Mouse (Mus musculus) liver, embryonic 15.5 days (tissue): ENCODE results near the gene Hist2h2aa1. TPM values are rescaled to one million over a fixed set of nuclear protein-coding genes. Genes with fewer than 3 reads are reported as not detected.
"Not testable (repeated sequence)": the region's sequence is repeated elsewhere in the genome, so short reads cannot be mapped to it uniquely, and the experiment has no call there.

Experiments used
- ATAC-seq: fragments of 200-750 bp; cut with Nextera tagmentation; 2 replicates; pipeline ENCODE4 v1.8.0; 2017; ENCODE audit warnings: moderate number of reproducible peaks, mild to moderate bottlenecking, moderate library complexity; ENCODE audit not compliant: insufficient read depth
- H3K27ac ChIP-seq: fragments of 300-500 bp; sonication (generic); replicated peaks from 2 replicates; pipeline ENCODE4 v1.5.1; 2015; ENCODE audit warnings: mild to moderate bottlenecking, inconsistent platforms
- H3K27me3 ChIP-seq: fragments of 300-500 bp; sonication (generic); 2 replicates; pipeline ENCODE4 v1.6.1; 2015; ENCODE audit warnings: mild to moderate bottlenecking, inconsistent platforms
- H3K36me3 ChIP-seq: fragments of 300-500 bp; sonication (generic); replicated peaks from 2 replicates; pipeline ENCODE4 v1.6.1; 2015; ENCODE audit warnings: moderate library complexity, mild to moderate bottlenecking, inconsistent platforms
- H3K4me1 ChIP-seq: fragments of 300-500 bp; sonication (generic); replicated peaks from 2 replicates; pipeline ENCODE4 v1.6.1; 2015; ENCODE audit warnings: inconsistent platforms
- H3K4me2 ChIP-seq: fragments of 300-500 bp; sonication (generic); 2 replicates; pipeline ENCODE4 v1.6.1; 2015; ENCODE audit warnings: moderate library complexity, mild to moderate bottlenecking, inconsistent platforms
- H3K4me3 ChIP-seq: fragments of 300-500 bp; sonication (generic); replicated peaks from 2 replicates; pipeline ENCODE4 v1.5.1; 2015; ENCODE audit warnings: mild to moderate bottlenecking, inconsistent platforms
- H3K9ac ChIP-seq: fragments of 300-500 bp; sonication (generic); 2 replicates; pipeline ENCODE4 v1.6.1; 2015; ENCODE audit warnings: moderate library complexity, mild to moderate bottlenecking, inconsistent platforms
- H3K9me3 ChIP-seq: fragments of 300-500 bp; sonication (generic); replicated peaks from 2 replicates; pipeline ENCODE4 v1.6.1; 2016; ENCODE audit warnings: inconsistent platforms
- WGBS: fragments of 180-500 bp; shearing (Covaris S2); methylation state at CpG from one replicate; pipeline ENCODE4 v1.1.7; 2015; ENCODE audit warnings: mixed read lengths; ENCODE audit not compliant: insufficient replicate concordance; 5-methylcytosine and 5-hydroxymethylcytosine counted together
- polyA plus RNA-seq: library from polyadenylated mRNA; unstranded; fragments of >200 nt; fragmentation: Nextera tagmentation; extraction: Ambion mirVana; gene quantifications from 2 replicates; pipeline ENCODE4 v1.2.1, GENCODE M21; 2015

Gene Hist2h2aa1
- polyA plus RNA-seq, 1 experiment from 2014 or later = 45.2 TPM

- not testable (repeated sequence) for H3K9me3 ChIP-seq, H3K36me3 ChIP-seq, H3K27me3 ChIP-seq
- peak overlapping the region; percentile 70 for H3K4me2 ChIP-seq
- peaks cover 50% of the 10 kb centered on the region for H3K4me1 ChIP-seq
- peak overlapping the region; percentile 74 for H3K9ac ChIP-seq
- 0% methylated on average over 18 of the region's 44 CpGs for WGBS
- peak; percentile 43 for ATAC-seq
- H3K27ac ChIP-seq = peak overlapping the region; percentile 100
- peak overlapping the region; percentile 66 for H3K4me3 ChIP-seq
Measured at GRCm38 (mm10) chr3:96268776-96269378, 23.6 kb downstream of the Hist2h2aa1 start.

GRCm38 (mm10) chr3:96269511-96270474 is 24.5 kb downstream of the Hist2h2aa1 start, which contains the start of gene Hist2h2bb:
Gene Hist2h2bb (plus strand): TSS chr3:96269752.
- WGBS = under 1% methylated on average over 45 of the region's 45 CpGs
- Histone ChIP-seq H3K9me3 (no peaks in the 10 kb centered on the region), H3K4me3 (peak within 1 kb of the TSS; percentile 66), H3K9ac (peak within 1 kb of the TSS; percentile 88), H3K27me3 (no peaks in the 10 kb centered on the region), H3K4me2 (peak within 1 kb of the TSS; percentile 80), H3K4me1 (peaks cover 42% of the 10 kb centered on the region), H3K27ac (peak within 1 kb of the TSS; percentile 100), H3K36me3 (no peaks in the 10 kb centered on the region)
- ATAC-seq = peak; percentile 86

GRCm38 (mm10) chr3:96273591-96274465 is 28.5 kb downstream of the Hist2h2aa1 start:
- H3K27me3 ChIP-seq = no peaks in the 10 kb centered on the region

GRCm38 (mm10) chr3:96277428-96277799 is 32.1 kb downstream of the Hist2h2aa1 start:
- Histone ChIP-seq H3K4me2 (peak overlapping the region; percentile 93), H3K4me1 (peaks cover 26% of the 10 kb centered on the region), H3K36me3 (no peaks in the 10 kb centered on the region), H3K27me3 (peaks cover 20% of the 10 kb centered on the region), H3K4me3 (peak overlapping the region; percentile 65), H3K9ac (peak overlapping the region; percentile 81), H3K9me3 (no peaks in the 10 kb centered on the region), H3K27ac (peak overlapping the region; percentile 84)
- WGBS = 12% methylated on average over 8 of the region's 8 CpGs
- peak; percentile 72 for ATAC-seq

More at GRCm38 (mm10) chr3:96273591-96274465, 28.5 kb downstream of the Hist2h2aa1 start:
- Histone ChIP-seq H3K9ac (no peak overlapping the region), H3K36me3 (no peaks in the 10 kb centered on the region), H3K27ac (no peak overlapping the region), H3K4me3 (no peak overlapping the region), H3K9me3 (no peaks in the 10 kb centered on the region), H3K4me1 (peaks cover 32% of the 10 kb centered on the region), H3K4me2 (no peak overlapping the region)
- WGBS = 44% methylated on average over 17 of the region's 17 CpGs
- no peak for ATAC-seq

- Histone ChIP-seq H3K27me3 (peaks cover 26% of the 10 kb centered on the region), H3K4me3 (peak overlapping the region; percentile 65), H3K27ac (peak overlapping the region; percentile 84), H3K36me3 (no peaks in the 10 kb centered on the region), H3K4me2 (peak overlapping the region; percentile 93), H3K9ac (peak overlapping the region; percentile 81), H3K4me1 (peaks cover 26% of the 10 kb centered on the region), H3K9me3 (no peaks in the 10 kb centered on the region)
- peak; percentile 90 for ATAC-seq
- WGBS = under 1% methylated on average over 49 of the region's 49 CpGs
Measured at GRCm38 (mm10) chr3:96277800-96278624, 32.7 kb downstream of the Hist2h2aa1 start.

- no peaks in the 10 kb centered on the region for H3K9me3 ChIP-seq
- H3K4me3 ChIP-seq = no peak overlapping the region
- peaks cover 18% of the 10 kb centered on the region for H3K4me1 ChIP-seq
- H3K27me3 ChIP-seq = peaks cover 45% of the 10 kb centered on the region
- no peak overlapping the region for H3K27ac ChIP-seq
- 49% methylated on average over 6 of the region's 6 CpGs for WGBS
- no peak for ATAC-seq
- no peaks in the 10 kb centered on the region for H3K36me3 ChIP-seq
- H3K4me2 ChIP-seq = no peak overlapping the region
- no peak overlapping the region for H3K9ac ChIP-seq
Measured at GRCm38 (mm10) chr3:96280660-96281059, 35.4 kb downstream of the Hist2h2aa1 start.

- Histone ChIP-seq H3K9ac (no peak overlapping the region), H3K4me2 (no peak overlapping the region), H3K27me3 (peaks cover 49% of the 10 kb centered on the region), H3K4me1 (no peaks in the 10 kb centered on the region), H3K27ac (no peak overlapping the region), H3K36me3 (no peaks in the 10 kb centered on the region), H3K4me3 (no peak overlapping the region), H3K9me3 (no peaks in the 10 kb centered on the region)
- 14% methylated on average over 4 of the region's 4 CpGs for WGBS
- no peak for ATAC-seq
Measured at GRCm38 (mm10) chr3:96284457-96284856, 39.2 kb downstream of the Hist2h2aa1 start.

GRCm38 (mm10) chr3:96287334-96287733 is 42.0 kb downstream of the Hist2h2aa1 start:
- H3K27me3 ChIP-seq = peaks cover 31% of the 10 kb centered on the region
- H3K4me3 ChIP-seq, ATAC-seq, H3K27ac ChIP-seq, H3K36me3 ChIP-seq, H3K9ac ChIP-seq, H3K4me2 ChIP-seq, H3K4me1 ChIP-seq, H3K9me3 ChIP-seq: not testable (repeated sequence)
- WGBS = 86% methylated on average over 11 of the region's 11 CpGs

GRCm38 (mm10) chr3:96289201-96289600 is 43.9 kb downstream of the Hist2h2aa1 start:
- Histone ChIP-seq H3K4me1 (no peaks in the 10 kb centered on the region), H3K36me3 (no peaks in the 10 kb centered on the region), H3K4me3 (no peak overlapping the region), H3K27ac (no peak overlapping the region), H3K27me3 (peaks cover 15% of the 10 kb centered on the region), H3K4me2 (no peak overlapping the region), H3K9ac (no peak overlapping the region), H3K9me3 (no peaks in the 10 kb centered on the region)
- ATAC-seq = no peak
- WGBS = 64% methylated on average over 3 of the region's 3 CpGs

GRCm38 (mm10) chr3:96290727-96291126 is 45.4 kb downstream of the Hist2h2aa1 start:
- not testable (repeated sequence) for H3K9me3 ChIP-seq, H3K9ac ChIP-seq, ATAC-seq, H3K36me3 ChIP-seq, H3K27ac ChIP-seq, H3K4me3 ChIP-seq, H3K4me1 ChIP-seq, H3K27me3 ChIP-seq, H3K4me2 ChIP-seq
- WGBS = 70% methylated on average over 3 of the region's 3 CpGs
